Mouse (Mus musculus): ENCODE results near the gene Sept5. TPM values are rescaled to one million over a fixed set of nuclear protein-coding genes. Genes with fewer than 3 reads are reported as not detected.

Gene Sept5
- polyA plus RNA-seq, 1 experiment from 2014 or later = 21.4 TPM

DNA sequence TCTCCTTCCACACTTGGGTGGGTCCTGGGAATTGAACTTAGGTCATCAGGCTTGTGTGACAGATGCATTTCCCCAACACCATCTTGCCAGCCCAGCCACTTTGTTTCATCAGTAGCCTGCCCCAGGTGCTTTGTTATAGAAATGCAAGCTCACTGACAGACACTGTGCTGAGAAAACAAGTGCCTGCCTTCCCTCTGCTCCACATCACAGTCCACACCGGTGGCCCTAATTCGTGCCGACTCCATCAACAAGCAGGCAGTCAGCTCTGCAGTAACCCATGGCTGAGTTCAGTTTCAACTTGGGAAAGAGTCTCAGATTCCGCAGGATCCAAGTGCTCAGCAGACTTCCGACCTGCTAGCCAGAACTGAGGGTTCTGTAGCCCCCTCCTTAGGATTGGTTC lies 6.6 kb upstream of the Sept5 start:
- ATAC-seq (ENCODE audit: low FRiP score, low TSS enrichment) = peak; percentile 44; the same call in 1 of the 2 replicates
- WGBS = 42% methylated on average over 5 of the region's 5 CpGs

DNA sequence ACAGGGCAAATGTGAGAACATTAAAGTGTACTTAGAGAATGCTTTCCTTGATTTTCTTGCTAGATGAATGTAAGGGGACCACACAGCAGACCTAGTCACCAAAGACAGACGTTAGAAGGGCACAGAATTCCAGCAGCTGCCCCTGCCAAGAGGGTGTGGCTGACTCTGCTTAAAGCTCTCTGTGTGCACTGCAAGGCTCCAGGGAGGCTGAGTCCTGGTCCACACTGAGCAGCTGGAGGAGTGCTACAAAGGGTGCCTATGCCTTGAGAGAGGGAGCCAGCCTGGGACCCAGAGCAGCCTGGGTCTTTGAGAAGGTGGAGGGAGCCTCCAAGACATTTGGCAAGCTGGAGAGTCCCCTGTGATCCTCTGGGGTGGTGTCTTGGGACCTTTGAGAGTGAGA lies 3.6 kb upstream of the Sept5 start:
- WGBS = 25% methylated on average over 1 of the region's 1 CpGs
- no peak overlapping the region for H3K4me2 ChIP-seq (replicated peaks; ENCODE audit: low read depth, low read length)
- H3K4me3 ChIP-seq (ENCODE audit: low read length) = no peak overlapping the region
- no peaks in the 10 kb centered on the region for H3K36me3 ChIP-seq (ENCODE audit: insufficient read depth, low read length)
- no peak overlapping the region for H3K27ac ChIP-seq (ENCODE audit: low read length)
- no peak for ATAC-seq (ENCODE audit: low FRiP score, low TSS enrichment)
- H3K9ac ChIP-seq (replicated peaks; ENCODE audit: low read length) = no peak overlapping the region
- no peaks in the 10 kb centered on the region for H3K9me3 ChIP-seq (ENCODE audit: low read length)
- H3K4me1 ChIP-seq (ENCODE audit: insufficient read depth, low read length) = peaks cover 7% of the 10 kb centered on the region
- H3K27me3 ChIP-seq (ENCODE audit: insufficient read depth, low read length) = no peaks in the 10 kb centered on the region

More for the DNA sequence above, 6.6 kb upstream of the Sept5 start:
- H3K4me2 ChIP-seq (replicated peaks; ENCODE audit: low read depth, low read length) = no peak overlapping the region
- H3K9ac ChIP-seq (replicated peaks; ENCODE audit: low read length) = no peak overlapping the region
- no peaks in the 10 kb centered on the region for H3K36me3 ChIP-seq (ENCODE audit: insufficient read depth, low read length)
- no peak overlapping the region for H3K4me3 ChIP-seq (ENCODE audit: low read length)
- no peak overlapping the region for H3K27ac ChIP-seq (ENCODE audit: low read length)
- no peaks in the 10 kb centered on the region for H3K27me3 ChIP-seq (ENCODE audit: insufficient read depth, low read length)
- H3K4me1 ChIP-seq (ENCODE audit: insufficient read depth, low read length) = no peaks in the 10 kb centered on the region
- H3K9me3 ChIP-seq (ENCODE audit: low read length) = no peaks in the 10 kb centered on the region

DNA sequence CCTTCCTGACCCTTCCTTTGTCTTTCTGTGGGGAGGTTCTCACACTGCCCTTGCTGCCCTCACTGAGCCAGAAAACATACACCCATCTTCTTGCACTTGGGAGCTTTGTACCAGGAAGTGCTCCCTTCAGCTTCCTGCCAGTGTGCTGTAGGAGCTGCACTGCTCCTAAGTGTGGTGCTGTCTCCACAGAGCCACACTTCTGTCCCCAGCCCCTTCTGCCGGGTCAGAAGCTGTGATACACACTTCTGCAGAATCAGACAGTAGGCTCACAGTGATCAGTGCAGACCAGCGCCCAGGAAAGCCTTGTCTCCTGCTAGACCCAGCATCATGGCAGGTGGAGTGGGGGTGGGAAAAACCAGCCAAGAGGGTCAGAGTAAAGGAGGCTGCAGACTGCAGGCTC lies 3.1 kb upstream of the Sept5 start:
- H3K4me2 ChIP-seq (replicated peaks; ENCODE audit: low read depth, low read length) = no peak overlapping the region
- no peaks in the 10 kb centered on the region for H3K9me3 ChIP-seq (ENCODE audit: low read length)
- WGBS = 45% methylated on average over 2 of the region's 2 CpGs
- peaks cover 7% of the 10 kb centered on the region for H3K4me1 ChIP-seq (ENCODE audit: insufficient read depth, low read length)
- H3K36me3 ChIP-seq (ENCODE audit: insufficient read depth, low read length) = no peaks in the 10 kb centered on the region
- H3K27me3 ChIP-seq (ENCODE audit: insufficient read depth, low read length) = peaks cover 3% of the 10 kb centered on the region; the same call in 1 of the 2 replicates
- ATAC-seq (ENCODE audit: low FRiP score, low TSS enrichment) = no peak
- no peak overlapping the region for H3K4me3 ChIP-seq (ENCODE audit: low read length)
- no peak overlapping the region for H3K9ac ChIP-seq (replicated peaks; ENCODE audit: low read length)
- H3K27ac ChIP-seq (ENCODE audit: low read length) = no peak overlapping the region

DNA sequence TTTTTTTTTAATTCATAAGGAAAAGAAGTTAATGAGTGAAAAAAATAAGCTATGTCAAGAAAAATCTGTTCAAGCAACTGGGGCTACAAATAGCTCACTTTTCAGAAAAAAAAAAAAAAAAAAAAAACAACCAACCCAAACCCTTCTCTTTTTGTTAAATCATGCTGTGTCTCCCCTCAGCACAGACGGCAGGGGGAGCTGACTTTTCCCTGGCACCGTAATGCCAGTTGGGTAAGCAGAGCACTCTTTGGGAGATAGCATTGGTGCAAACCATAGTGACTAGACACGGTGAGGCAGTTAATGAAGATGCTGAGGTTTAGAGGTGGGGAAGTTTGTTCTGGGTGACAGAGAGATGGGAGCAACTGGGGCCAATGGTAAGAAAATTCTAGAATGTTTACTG lies 2.3 kb upstream of the Sept5 start:
- no peak for ATAC-seq (ENCODE audit: low FRiP score, low TSS enrichment)
- Histone ChIP-seq H3K9ac (replicated peaks; ENCODE audit: low read length) (no peak overlapping the region), H3K27me3 (ENCODE audit: insufficient read depth, low read length) (peaks cover 10% of the 10 kb centered on the region; the same call in 1 of the 2 replicates), H3K27ac (ENCODE audit: low read length) (no peak overlapping the region), H3K4me1 (ENCODE audit: insufficient read depth, low read length) (peaks cover 7% of the 10 kb centered on the region), H3K9me3 (ENCODE audit: low read length) (no peaks in the 10 kb centered on the region), H3K36me3 (ENCODE audit: insufficient read depth, low read length) (no peaks in the 10 kb centered on the region), H3K4me3 (ENCODE audit: low read length) (no peak overlapping the region), H3K4me2 (replicated peaks; ENCODE audit: low read depth, low read length) (no peak overlapping the region)
- WGBS = 44% methylated on average over 3 of the region's 3 CpGs

DNA sequence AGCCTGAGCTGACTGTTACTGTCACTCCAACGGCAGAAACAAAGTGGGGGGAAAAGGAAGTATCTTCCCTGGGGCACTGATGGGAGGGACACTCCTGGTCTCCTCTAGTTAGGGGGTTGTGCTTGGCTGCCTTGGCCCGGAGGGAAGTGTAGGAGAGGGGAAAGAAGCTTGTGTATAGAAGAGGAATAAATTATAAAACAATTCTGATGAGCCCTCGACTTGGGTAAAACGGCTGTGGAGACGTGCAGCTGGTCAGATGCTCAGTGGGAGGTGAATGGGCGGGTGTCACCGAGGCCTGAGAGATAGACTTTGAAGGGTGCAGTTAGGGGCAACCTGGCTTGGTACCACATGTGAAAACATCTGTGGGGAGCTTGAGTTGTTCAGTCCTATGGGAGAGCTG lies 1.4 kb upstream of the Sept5 start:
- H3K9me3 ChIP-seq (ENCODE audit: low read length) = no peaks in the 10 kb centered on the region
- no peak overlapping the region for H3K27ac ChIP-seq (ENCODE audit: low read length)
- peaks cover 15% of the 10 kb centered on the region for H3K4me1 ChIP-seq (ENCODE audit: insufficient read depth, low read length)
- no peak overlapping the region for H3K4me3 ChIP-seq (ENCODE audit: low read length)
- H3K4me2 ChIP-seq (replicated peaks; ENCODE audit: low read depth, low read length) = no peak overlapping the region
- H3K27me3 ChIP-seq (ENCODE audit: insufficient read depth, low read length) = peaks cover 19% of the 10 kb centered on the region
- 61% methylated on average over 7 of the region's 7 CpGs for WGBS
- H3K9ac ChIP-seq (replicated peaks; ENCODE audit: low read length) = no peak overlapping the region
- H3K36me3 ChIP-seq (ENCODE audit: insufficient read depth, low read length) = no peaks in the 10 kb centered on the region
- no peak for ATAC-seq (ENCODE audit: low FRiP score, low TSS enrichment)

DNA sequence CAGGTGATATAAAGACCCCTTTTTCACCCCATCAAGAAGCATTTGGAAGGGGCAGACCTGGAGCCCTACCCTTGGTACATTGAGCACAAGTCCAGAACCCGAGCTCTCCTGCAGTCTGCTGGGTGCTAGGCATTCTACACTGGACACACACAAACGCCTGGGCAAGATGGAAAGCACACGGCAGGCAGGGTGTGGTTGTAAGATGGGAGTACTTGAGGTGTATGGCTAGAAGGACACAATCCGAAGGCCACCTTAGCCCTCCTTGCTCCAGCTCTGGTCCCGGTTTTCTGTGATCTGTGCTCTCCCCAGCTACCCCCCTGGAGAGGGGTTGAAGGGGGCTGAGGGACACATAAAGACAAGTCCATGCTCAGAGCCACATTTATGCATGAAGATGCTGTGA lies 537 bp upstream of the Sept5 start:
- 61% methylated on average over 5 of the region's 5 CpGs for WGBS
- Histone ChIP-seq H3K4me1 (ENCODE audit: insufficient read depth, low read length) (peaks cover 20% of the 10 kb centered on the region), H3K4me2 (replicated peaks; ENCODE audit: low read depth, low read length) (peak overlapping the region; percentile 96), H3K27ac (ENCODE audit: low read length) (no peak overlapping the region), H3K9ac (replicated peaks; ENCODE audit: low read length) (peak overlapping the region; percentile 77), H3K9me3 (ENCODE audit: low read length) (no peaks in the 10 kb centered on the region), H3K27me3 (ENCODE audit: insufficient read depth, low read length) (peaks cover 28% of the 10 kb centered on the region), H3K36me3 (ENCODE audit: insufficient read depth, low read length) (no peaks in the 10 kb centered on the region), H3K4me3 (ENCODE audit: low read length) (peak overlapping the region; percentile 80)
- no peak for ATAC-seq (ENCODE audit: low FRiP score, low TSS enrichment)

DNA sequence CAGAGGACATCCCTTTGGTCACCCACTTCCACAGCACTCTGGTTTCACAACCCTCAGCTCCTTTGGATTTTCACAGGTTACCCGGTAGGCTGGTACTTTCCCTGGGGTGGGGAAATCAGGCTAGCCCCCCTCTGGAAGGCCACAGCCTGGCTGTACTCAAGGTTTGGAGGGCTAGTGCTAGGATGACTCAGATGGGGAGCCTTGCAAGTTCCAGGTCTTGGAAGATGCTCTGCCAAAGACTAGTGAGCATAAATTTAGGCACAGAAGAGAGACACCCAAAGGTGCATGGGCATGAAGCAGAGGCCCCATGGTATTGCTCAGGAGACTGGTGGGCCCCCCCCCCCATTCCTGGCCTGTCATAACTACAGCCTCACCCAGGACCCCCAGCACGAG lies 810 bp downstream of the Sept5 start:
- Histone ChIP-seq H3K27me3 (ENCODE audit: insufficient read depth, low read length) (peaks cover 41% of the 10 kb centered on the region), H3K4me2 (replicated peaks; ENCODE audit: low read depth, low read length) (peak overlapping the region; percentile 96), H3K4me3 (ENCODE audit: low read length) (peak overlapping the region; percentile 80), H3K4me1 (ENCODE audit: insufficient read depth, low read length) (peaks cover 20% of the 10 kb centered on the region), H3K36me3 (ENCODE audit: insufficient read depth, low read length) (no peaks in the 10 kb centered on the region), H3K9ac (replicated peaks; ENCODE audit: low read length) (peak overlapping the region; percentile 77), H3K27ac (ENCODE audit: low read length) (no peak overlapping the region), H3K9me3 (ENCODE audit: low read length) (no peaks in the 10 kb centered on the region)
- 46% methylated on average over 2 of the region's 2 CpGs for WGBS
- ATAC-seq (ENCODE audit: low FRiP score, low TSS enrichment) = no peak

DNA sequence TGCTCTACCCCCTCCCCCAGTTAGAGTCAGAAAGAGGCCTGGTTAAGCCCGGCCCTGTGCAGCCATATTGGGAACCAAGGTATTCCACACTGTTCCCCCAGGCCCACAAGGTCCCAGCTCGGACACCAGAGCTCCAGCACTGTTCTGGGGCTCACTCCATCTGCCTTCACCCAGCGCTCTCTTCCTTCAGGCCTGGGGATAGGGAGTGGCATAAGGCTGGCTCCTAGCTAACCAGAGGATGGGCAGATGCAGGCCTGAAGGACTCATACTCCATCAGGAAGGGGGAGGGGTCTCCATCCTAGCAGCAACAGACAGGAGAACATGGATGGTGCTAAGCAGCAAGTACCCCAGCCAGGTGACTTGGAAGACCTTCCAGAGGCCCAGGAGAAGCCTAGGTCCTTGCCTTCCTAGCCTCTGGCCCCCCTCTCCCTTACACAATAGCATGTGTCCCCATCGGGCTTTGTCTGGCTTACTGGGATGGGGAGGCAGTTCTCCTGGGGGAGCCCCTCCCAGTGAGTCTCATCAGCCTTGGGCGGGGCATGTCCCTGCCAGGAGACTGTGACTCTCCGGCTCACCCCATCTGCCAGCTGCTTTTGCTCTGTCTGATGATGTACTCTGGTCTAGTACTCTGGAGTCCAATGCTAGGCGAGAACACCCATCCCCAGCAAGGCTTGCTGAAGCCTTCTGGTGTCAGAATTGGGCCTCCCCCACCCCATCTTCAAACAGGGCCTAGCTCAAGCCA lies 1.4 kb downstream of the Sept5 start:
- peak overlapping the region; percentile 96 for H3K4me2 ChIP-seq (replicated peaks; ENCODE audit: low read depth, low read length)
- H3K4me3 ChIP-seq (ENCODE audit: low read length) = peak overlapping the region; percentile 80
- no peak overlapping the region for H3K27ac ChIP-seq (ENCODE audit: low read length)
- H3K27me3 ChIP-seq (ENCODE audit: insufficient read depth, low read length) = peaks cover 47% of the 10 kb centered on the region
- H3K36me3 ChIP-seq (ENCODE audit: insufficient read depth, low read length) = no peaks in the 10 kb centered on the region
- H3K9me3 ChIP-seq (ENCODE audit: low read length) = no peaks in the 10 kb centered on the region
- WGBS = 79% methylated on average over 7 of the region's 7 CpGs
- no peak overlapping the region for H3K9ac ChIP-seq (replicated peaks; ENCODE audit: low read length)
- peaks cover 20% of the 10 kb centered on the region for H3K4me1 ChIP-seq (ENCODE audit: insufficient read depth, low read length)
- ATAC-seq (ENCODE audit: low FRiP score, low TSS enrichment) = no peak

DNA sequence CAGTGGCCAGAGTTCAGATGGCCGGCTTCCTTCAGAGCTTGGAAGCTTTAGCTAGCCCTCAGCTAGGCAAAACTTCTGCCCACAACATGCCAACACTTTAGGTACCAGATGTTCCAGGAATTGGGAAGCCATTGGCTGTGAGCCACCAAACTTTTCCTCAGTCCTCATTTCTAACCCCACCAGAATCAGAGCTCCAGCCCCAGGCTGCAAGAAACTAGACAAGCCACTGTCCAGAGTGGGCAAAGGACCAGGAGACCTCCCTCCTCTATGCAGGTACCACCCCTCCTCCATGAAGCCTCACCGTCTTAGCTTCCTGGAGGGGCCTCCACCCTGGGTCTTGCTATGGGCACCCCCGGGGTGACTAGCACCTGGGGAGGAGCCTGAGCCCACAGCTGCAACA lies 2.6 kb downstream of the Sept5 start:
- Histone ChIP-seq H3K9ac (replicated peaks; ENCODE audit: low read length) (no peak overlapping the region), H3K4me1 (ENCODE audit: insufficient read depth, low read length) (peaks cover 20% of the 10 kb centered on the region), H3K4me2 (replicated peaks; ENCODE audit: low read depth, low read length) (no peak overlapping the region), H3K27ac (ENCODE audit: low read length) (no peak overlapping the region), H3K9me3 (ENCODE audit: low read length) (no peaks in the 10 kb centered on the region), H3K27me3 (ENCODE audit: insufficient read depth, low read length) (peaks cover 59% of the 10 kb centered on the region), H3K36me3 (ENCODE audit: insufficient read depth, low read length) (no peaks in the 10 kb centered on the region; the same call in 1 of the 2 replicates), H3K4me3 (ENCODE audit: low read length) (peak overlapping the region; percentile 54; the same call in 1 of the 2 replicates)
- 58% methylated on average over 3 of the region's 3 CpGs for WGBS
- no peak for ATAC-seq (ENCODE audit: low FRiP score, low TSS enrichment)

DNA sequence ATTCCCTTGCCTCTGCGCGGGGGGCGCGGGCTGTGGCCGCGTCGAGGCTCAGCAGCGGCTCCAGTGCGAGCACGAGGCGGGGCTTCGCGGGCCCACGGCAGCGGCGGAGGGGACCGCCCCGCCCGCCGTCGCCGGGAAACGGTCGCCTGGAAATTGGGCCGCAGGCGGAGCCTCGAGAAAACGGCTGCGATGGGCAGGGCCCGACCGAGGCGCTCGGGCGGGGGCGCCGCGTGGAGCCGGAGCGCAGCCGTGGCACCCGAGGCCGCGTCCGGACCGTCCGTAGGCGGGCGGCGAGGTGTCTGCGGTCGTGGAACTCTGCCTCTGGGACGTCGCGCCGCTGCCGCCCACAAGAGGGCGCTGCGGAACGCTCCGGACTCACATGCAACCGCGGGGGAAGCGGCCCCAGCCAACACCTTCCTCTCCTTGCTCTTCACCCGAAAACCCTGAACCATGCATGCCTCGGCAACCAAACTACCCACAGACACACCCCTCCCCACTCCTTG lies 3.3 kb downstream of the Sept5 start, which contains the start of gene Gm49601:
TSS of gene Gm49601 (minus strand) at position 52 of the 503 bp plus-strand sequence.
- WGBS = under 1% methylated on average over 62 of the region's 65 CpGs
- ATAC-seq (ENCODE audit: low FRiP score, low TSS enrichment) = peak; percentile 32; the same call in 1 of the 2 replicates
- peaks cover 66% of the 10 kb centered on the region for H3K27me3 ChIP-seq (ENCODE audit: insufficient read depth, low read length)
- no peaks in the 10 kb centered on the region; the same call in 1 of the 2 replicates for H3K36me3 ChIP-seq (ENCODE audit: insufficient read depth, low read length)
- H3K4me3 ChIP-seq (ENCODE audit: low read length) = peak within 1 kb of the TSS; percentile 54
- peaks cover 28% of the 10 kb centered on the region for H3K4me1 ChIP-seq (ENCODE audit: insufficient read depth, low read length)
- H3K4me2 ChIP-seq (replicated peaks; ENCODE audit: low read depth, low read length) = peak within 1 kb of the TSS; percentile 82
- no peaks in the 10 kb centered on the region for H3K9me3 ChIP-seq (ENCODE audit: low read length)
- no peak within 1 kb of the TSS for H3K27ac ChIP-seq (ENCODE audit: low read length)
- H3K9ac ChIP-seq (replicated peaks; ENCODE audit: low read length) = peak within 1 kb of the TSS; percentile 66

Measured in kidney, embryonic 16.5 days (tissue).